Mouse (Mus musculus) cortical plate, adult 2 months (tissue): Measurements from ENCODE around the gene Cd300lf. TPM values are rescaled to one million over a fixed set of nuclear protein-coding genes. Genes with fewer than 3 reads are reported as not detected.

Experiments
- H3K27ac ChIP-seq: fragments of 200-500 bp; 2 replicates; pipeline ENCODE4 v1.5.1; 2012; ENCODE audit warnings: low read length, control low read depth, inconsistent platforms; ENCODE audit not compliant: insufficient read depth
- H3K4me1 ChIP-seq: fragments of 200-500 bp; 2 replicates; pipeline ENCODE4 v1.6.1; 2011; ENCODE audit warnings: low read length; ENCODE audit not compliant: control insufficient read depth, insufficient read depth
- H3K4me3 ChIP-seq: fragments of 200-500 bp; 2 replicates; pipeline ENCODE4 v1.5.1; 2011; ENCODE audit warnings: mild to moderate bottlenecking, low read length, control low read depth; ENCODE audit not compliant: insufficient read depth
- CTCF ChIP-seq: fragments of 200-500 bp; IDR thresholded peaks from 2 replicates; pipeline ENCODE4 v1.5.1; 2011; ENCODE audit warnings: mild to moderate bottlenecking, control low read depth, low read length; ENCODE audit not compliant: insufficient read depth; ENCODE audit errors: extremely low read depth
- POLR2A ChIP-seq: fragments of 200-500 bp; IDR thresholded peaks from 2 replicates; pipeline ENCODE4 v1.6.1; 2011; ENCODE audit warnings: mild to moderate bottlenecking, low read length, control low read depth; ENCODE audit not compliant: insufficient read depth; ENCODE audit errors: extremely low read depth
- polyA plus RNA-seq: library from polyadenylated mRNA; depleted of rRNA; stranded (reverse); fragments of >200 nt; gene quantifications from 2 replicates; pipeline ENCODE4 v1.2.3, GENCODE M21; 2012

The Cd300lf gene
- polyA plus RNA-seq, 1 experiment = 0.08 TPM

GRCm38 (mm10) chr11:115171125-115171524 lies 37.3 kb upstream of the Cd300lf start:
- no peak for TF ChIP-seq POLR2A
- TF ChIP-seq CTCF = no peak
- Histone ChIP-seq H3K4me1 (no peaks in the 10 kb centered on the region), H3K27ac (no peak overlapping the region), H3K4me3 (no peak overlapping the region)

GRCm38 (mm10) chr11:115169430-115169829 lies 35.6 kb upstream of the Cd300lf start:
- TF ChIP-seq POLR2A = no peak
- no peaks in the 10 kb centered on the region for H3K4me1 ChIP-seq
- H3K4me3 ChIP-seq = no peak overlapping the region
- H3K27ac ChIP-seq = no peak overlapping the region

DNA sequence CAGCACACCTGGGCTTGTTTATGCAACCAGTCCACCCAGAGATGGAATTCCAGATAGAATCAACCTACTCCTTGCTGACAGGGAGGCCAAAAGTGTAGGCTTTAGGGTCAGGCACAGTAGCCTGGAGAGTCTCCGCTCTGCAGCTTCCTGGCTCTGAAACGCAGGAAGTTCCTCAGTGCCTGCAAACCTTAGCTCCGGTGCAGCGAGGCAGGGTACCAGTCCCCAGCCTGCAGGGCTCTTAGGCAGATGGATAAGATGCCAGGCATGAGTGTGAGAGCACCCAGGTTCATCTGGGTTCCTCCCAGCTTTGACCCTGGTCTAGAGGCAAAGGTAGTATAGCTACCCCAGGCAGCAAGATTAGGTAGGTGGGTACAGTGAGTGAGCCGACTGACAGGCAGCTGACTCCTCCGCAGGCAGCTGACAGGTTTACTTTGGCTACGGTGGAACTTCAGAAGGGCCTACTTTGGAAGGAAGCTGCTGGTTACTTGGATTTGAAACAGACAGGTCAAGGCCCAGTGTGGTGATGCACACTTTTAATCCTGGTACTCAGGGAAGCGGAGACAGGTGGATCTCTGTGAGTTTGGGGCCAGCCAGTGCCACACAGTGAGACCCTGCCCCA lies 33.9 kb upstream of the Cd300lf start:
- TF ChIP-seq POLR2A (no peak), CTCF (no peak)
- no peak overlapping the region for H3K27ac ChIP-seq
- no peaks in the 10 kb centered on the region for H3K4me1 ChIP-seq
- H3K4me3 ChIP-seq = no peak overlapping the region

GRCm38 (mm10) chr11:115166776-115167175 lies 33.0 kb upstream of the Cd300lf start:
- H3K4me3 ChIP-seq = no peak overlapping the region

GRCm38 (mm10) chr11:115164976-115165374 lies 31.2 kb upstream of the Cd300lf start:
- no peak for TF ChIP-seq CTCF
- TF ChIP-seq POLR2A = no peak
- peak overlapping the region; percentile 32; the same call in 1 of the 2 replicates for H3K27ac ChIP-seq

More at GRCm38 (mm10) chr11:115166776-115167175, 33.0 kb upstream of the Cd300lf start:
- no peaks in the 10 kb centered on the region for H3K4me1 ChIP-seq
- TF ChIP-seq POLR2A (no peak), CTCF (no peak)
- H3K27ac ChIP-seq = no peak overlapping the region

DNA sequence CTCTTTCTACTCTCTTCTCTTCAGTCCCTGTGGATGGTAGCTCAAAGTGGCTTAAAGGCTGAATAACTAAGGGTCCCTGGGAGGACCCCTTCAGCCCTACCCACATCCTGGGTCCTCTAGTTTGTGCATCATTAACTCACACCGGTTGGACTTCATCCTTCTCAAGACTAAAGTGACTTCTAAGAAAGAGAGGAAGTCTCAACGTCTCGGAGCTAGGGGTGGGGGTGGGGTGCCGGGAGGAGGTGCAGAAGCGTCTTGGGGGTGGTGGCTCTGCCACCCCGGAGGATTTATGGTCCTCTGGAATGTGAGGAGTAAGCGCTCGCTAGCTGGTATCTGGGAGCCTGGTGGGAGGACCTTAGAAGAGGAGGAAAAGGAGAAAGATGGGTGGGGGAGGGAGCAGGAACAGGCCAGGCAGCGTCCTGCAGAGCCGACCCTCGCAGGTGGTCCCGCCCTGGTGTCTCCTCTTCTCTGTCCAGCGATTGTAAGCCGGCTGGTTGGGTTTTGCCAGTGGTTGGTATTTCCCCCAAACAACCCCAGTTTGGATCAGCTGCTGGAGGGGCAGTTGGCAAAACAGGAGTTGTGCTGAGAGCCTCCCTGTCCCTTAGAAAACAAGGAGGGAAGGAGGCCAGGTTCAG lies 30.7 kb upstream of the Cd300lf start:
- H3K4me3 ChIP-seq = peak overlapping the region; percentile 57
- peak overlapping the region; percentile 32; the same call in 1 of the 2 replicates for H3K27ac ChIP-seq
- TF ChIP-seq CTCF = no peak
- no peak for TF ChIP-seq POLR2A
- H3K4me1 ChIP-seq = no peaks in the 10 kb centered on the region

More at GRCm38 (mm10) chr11:115164976-115165374, 31.2 kb upstream of the Cd300lf start:
- Histone ChIP-seq H3K4me1 (no peaks in the 10 kb centered on the region), H3K4me3 (peak overlapping the region; percentile 57)

GRCm38 (mm10) chr11:115163568-115164150 lies 29.9 kb upstream of the Cd300lf start:
- TF ChIP-seq POLR2A (no peak), CTCF (no peak)
- 0 out of 2 replicates have a peak overlapping the region, but pooled peaks have one; percentile 51 for H3K27ac ChIP-seq
- no peaks in the 10 kb centered on the region for H3K4me1 ChIP-seq
- H3K4me3 ChIP-seq = peak overlapping the region; percentile 57

DNA sequence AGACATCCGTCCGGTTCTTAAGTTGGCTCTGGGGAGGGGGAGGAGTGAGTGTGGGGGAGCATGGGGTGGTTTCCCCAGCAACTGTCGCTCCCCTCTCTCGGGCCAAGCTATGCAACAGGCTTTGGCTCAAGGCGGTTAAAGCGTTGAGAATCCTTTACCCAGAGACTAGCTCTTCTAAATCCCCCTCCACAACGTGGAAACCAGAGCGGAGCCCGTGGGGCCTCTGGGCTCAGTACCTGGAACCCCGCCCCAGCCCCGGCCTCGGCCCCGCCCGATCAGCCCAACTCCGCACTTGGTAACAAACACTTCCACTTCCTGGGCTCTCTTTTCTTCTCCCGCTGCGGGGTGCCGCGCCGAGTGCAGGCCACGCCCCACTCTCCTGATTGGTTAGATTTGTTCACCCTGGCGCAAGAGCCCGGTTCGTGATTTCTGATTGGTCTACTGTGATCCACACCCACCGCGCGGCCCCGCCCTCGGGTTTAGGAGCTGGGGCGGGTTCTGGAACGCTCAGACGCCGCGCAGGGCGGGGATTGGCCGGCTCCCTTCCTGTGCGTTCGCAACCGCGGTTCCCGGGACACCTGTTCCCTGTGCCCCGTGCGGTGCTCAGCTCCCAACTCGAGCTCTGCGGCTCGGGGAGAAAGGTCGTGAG lies 29.2 kb upstream of the Cd300lf start, which contains the start of gene Slc9a3r1:
Slc9a3r1 (plus strand) TSS at position 510 of the 649 bp plus-strand sequence.
- Histone ChIP-seq H3K27ac (0 out of 2 replicates have a peak within 1 kb of the TSS, but pooled peaks have one; percentile 51), H3K4me3 (peak within 1 kb of the TSS; percentile 57), H3K4me1 (no peaks in the 10 kb centered on the region)
- TF ChIP-seq CTCF (no peak), POLR2A (peak; percentile 74)

DNA sequence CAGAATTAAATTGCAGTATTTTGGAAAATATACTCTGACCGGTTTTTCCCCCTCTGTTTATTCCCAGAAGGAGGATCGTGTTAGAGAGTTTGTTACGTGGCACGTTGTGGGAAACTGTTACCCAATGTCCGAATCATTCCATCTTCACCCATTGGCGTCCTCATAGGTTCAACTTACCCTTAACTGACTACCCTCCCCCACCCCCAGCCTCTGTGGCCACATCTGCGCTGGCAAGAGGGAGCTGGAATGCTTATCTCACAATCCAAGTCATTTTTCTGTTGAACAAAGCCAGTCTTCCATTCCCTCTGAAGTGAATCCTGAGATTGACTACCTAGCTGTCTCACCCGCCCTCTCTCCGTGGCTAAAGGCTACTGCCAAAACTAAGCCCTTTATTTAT lies 28.4 kb upstream of the Cd300lf start:
- H3K4me1 ChIP-seq = no peaks in the 10 kb centered on the region
- TF ChIP-seq CTCF (no peak), POLR2A (no peak)
- H3K27ac ChIP-seq = no peak overlapping the region
- no peak overlapping the region for H3K4me3 ChIP-seq
